Mouse (Mus musculus) Muller cell, postnatal 12 days (primary cell): ENCODE results near the gene Uvrag.
"Not testable (repeated sequence)": the region's sequence is repeated elsewhere in the genome, so short reads cannot be mapped to it uniquely, and the experiment has no call there.

Source experiments
- DNase-seq: peaks from one replicate; pipeline ENCODE4 v3.0.0-alpha.2; 2015; ENCODE audit errors: inconsistent ontology term

Uvrag gene

DNA sequence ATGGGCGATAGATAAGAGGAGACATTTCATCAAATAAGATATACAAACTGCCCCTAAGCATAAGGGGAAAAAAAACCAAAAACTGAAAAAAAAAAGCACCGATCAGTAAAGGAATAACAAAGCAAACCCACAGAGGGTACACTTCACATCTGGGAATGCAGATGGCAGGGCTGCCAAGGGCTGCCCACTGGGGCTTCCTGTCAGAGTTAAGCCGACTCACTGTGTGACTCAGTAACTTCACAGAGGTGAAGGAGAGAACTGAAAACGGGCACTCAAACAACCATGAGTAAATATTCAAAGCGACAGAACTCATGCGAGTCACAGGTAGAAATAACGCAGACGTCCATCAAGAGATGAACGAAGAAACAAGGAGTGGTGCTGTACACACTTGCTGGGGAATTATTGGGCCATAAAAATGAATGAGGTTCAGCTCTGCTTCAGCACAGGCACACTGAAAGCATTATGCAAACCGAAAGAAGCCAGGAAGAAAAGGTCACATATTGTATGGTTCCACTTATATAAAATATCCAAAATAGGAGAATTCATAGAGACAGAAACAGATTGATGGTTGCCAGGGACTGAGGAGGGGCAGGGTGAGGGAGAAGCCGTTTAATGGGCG, 164.0 kb downstream of the Uvrag start:
- no peak for DNase-seq

- peak; percentile 44 for DNase-seq
Measured at GRCm38 (mm10) chr7:98974590-98974989, 166.4 kb downstream of the Uvrag start.

DNA sequence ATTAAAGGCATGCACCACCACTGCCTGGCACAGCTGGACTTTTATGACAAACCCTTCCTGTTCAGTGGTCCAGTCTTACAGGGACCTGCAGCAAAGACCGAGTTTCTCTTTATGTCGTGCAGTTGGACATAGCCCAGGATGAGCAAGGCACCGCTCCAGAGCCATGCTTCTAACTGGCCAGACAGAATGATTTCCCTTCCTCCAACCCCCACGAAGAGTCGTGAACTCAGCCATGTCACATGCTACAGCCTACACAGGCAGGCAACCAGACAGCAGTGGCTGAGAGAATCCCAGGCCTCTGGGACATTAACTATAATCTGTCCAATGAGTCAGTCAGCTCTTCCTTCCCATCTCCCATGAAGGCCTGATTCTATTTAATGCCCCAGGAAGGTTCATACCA, 170.2 kb downstream of the Uvrag start:
- DNase-seq, result no peak

GRCm38 (mm10) chr7:98968741-98969395, 172.1 kb downstream of the Uvrag start:
- no peak for DNase-seq

DNA sequence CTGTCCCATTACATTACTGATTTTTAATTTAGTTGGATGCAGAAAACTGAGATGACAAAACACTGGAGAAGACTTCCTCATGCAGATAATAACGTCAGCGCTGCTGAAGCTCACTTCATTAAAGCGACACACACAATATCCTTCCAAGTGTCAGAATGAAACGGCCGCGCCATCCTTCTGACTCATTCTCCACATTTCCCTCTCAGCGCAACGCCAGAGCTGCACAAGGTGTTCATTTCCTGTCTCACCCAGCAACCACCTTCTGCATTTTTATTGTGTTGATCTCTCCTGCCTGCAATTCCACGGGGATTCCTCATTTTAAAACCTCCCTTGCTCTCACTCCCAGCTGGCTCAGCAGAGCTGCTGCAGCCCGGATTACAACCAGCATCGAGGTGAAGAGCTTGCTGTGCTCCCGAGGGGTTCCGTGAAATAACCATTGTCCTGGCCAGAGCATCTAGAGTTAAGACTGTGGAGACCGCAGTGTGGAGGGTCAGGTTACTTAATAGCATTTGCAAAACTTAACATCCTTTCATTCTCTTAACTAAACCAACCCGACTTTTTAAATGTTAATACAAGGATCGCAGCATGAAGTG, 172.8 kb downstream of the Uvrag start:
- DNase-seq, result peak; percentile 42

- DNase-seq, result no peak
Measured at GRCm38 (mm10) chr7:98967672-98968071, 173.3 kb downstream of the Uvrag start.

DNA sequence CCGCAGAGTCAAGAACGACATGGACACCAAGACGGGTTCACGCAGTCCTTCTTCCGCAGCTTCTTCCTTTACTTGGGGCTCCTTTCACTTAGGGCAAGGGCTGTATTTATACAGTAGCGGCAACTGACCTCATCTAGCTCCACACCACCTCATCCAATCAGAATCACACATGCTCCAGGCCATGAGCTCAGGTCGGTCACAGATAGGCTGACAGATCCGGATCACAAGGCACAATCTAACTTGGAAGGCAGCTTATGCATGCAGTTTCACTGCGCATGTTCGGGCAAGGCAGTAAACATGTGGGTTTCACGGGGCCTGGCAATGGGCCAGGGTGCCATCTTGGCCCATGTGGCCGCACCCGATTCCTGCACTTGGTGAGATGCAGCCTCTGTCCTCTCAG, 177.4 kb downstream of the Uvrag start:
- not testable (repeated sequence) for DNase-seq

DNA sequence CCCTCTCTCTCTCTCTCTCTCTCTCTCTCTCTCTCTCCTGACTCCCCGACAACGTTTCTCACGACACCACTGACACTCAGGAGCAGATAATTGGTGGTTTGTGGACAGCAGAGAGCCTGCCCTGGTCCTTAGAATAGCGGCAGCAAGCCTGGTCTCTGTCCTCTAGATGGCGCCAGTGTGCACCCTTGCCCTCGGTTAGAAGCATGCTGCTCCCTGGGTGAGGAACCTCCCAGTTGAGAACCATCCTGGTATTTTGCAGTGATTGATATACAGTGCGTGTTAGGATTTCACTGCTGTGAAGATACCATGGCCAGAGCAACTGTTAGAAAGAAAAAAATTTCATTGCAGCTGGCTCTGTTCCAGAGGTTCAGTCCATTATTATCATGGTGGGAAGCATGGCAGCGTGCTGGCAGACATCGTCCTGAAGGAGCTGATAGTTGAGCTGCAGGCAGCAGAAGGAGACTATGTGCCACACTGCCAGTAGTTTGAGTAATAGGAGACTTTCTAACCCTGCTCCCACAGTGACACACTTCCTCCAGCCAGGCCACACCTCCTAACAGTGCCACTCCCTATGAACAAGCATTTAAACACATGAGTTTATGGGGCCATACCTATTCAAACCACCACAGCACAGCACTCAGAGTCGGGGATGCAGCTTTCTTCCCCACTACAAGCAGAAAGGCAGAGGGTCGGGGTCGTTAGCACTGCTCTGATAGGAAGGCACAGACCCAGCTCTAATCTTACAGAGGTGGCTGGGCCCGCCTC, 178.2 kb downstream of the Uvrag start:
- peak; percentile 45 for DNase-seq

GRCm38 (mm10) chr7:98962074-98962473, 178.9 kb downstream of the Uvrag start:
- no peak for DNase-seq

GRCm38 (mm10) chr7:98960274-98960673, 180.7 kb downstream of the Uvrag start:
- no peak for DNase-seq

GRCm38 (mm10) chr7:98959246-98959645, 181.7 kb downstream of the Uvrag start:
- no peak for DNase-seq

DNA sequence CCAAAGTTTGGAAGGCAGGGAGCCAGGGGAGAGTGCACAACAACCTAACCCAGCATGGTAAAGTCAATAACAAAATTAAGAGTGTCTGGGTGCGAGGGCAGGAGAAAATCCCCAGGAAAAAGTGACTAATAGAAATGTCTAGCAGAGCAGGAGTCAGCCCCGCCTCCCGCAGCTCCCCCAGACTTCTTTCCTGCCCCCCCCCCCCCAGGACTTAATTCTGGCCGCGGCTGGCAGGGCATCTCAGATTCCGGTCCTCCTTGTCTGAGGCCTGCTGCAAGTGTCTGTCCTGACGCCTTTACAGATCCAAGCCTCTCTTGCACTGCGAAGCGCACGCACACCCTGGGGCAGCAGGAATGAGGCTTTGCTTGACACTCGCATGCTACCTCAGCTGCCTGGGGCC, 182.8 kb downstream of the Uvrag start:
- DNase-seq, result no peak

DNA sequence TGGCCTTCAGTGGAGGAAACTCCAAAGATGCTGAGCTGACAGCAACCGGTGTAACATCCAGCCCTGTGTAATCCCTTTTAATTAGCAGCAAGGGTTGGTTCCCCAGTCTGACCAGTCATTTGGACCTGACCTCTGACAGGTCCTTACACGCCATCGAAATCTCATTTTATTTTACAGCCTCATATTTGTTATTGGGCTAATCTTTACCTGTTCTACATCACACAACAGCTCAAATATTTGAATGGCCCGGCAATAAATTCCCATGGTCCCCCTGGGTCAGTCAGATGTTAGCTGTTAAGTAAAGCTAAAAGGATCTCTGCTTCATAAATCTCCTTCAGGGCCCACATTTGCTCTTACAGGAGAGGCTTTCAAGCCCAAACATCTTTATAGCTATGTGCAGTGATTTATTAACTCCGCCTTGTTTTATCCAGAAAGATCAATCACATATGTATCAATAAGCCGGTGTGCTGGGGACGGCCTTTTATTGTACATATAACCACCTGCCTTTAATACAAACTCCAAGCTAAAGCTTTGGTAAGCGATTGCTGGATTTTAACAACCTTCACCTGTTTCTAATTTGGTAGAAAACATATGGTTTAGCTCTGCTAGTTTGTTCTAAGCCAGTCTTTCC, 183.7 kb downstream of the Uvrag start:
- DNase-seq, result no peak

DNA sequence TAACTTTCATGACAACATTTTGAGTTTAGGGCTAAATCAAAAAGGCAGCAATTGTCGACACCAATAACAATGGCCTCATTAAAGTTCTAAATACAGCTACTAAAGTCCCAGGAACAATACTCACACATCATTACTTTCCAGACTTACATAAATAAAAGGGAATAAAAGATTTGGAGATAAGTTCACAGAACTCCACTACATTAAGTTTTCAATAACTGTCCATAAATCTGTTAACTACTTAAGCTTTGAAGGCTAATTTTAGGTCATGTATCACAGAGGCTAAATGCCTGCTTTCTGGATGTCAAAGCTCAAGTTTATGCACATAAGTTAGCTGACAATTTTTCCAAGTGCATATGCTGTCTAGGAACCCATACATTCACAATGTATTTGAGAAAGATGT, 184.3 kb downstream of the Uvrag start:
- no peak for DNase-seq

GRCm38 (mm10) chr7:98953649-98954048, 187.3 kb downstream of the Uvrag start:
- DNase-seq, result no peak

DNA sequence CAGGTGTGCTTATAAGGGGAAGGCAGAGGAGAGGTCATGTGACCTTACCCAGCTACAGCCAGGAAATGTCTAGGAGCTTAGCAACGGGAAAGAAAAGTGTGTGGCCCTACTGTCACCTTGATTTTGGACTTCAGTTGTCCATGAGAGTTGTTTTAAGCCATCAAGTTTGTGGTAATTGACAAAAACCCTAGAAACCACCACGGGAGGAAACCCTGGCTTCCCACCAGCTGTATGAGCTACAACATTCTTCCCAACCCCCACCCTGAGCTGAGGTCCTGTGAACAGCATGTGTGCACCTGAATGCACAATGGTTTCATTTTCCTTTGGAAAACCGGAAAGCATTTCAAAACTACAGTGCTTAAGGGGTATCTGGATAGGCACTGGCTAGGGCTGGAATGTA, 196.0 kb downstream of the Uvrag start:
- DNase-seq, result no peak

- no peak for DNase-seq
Measured at GRCm38 (mm10) chr7:98943687-98944086, 197.3 kb downstream of the Uvrag start.

GRCm38 (mm10) chr7:98942746-98943145, 198.2 kb downstream of the Uvrag start:
- DNase-seq, result no peak

GRCm38 (mm10) chr7:98939194-98939593, 201.7 kb downstream of the Uvrag start:
- DNase-seq, result no peak

DNA sequence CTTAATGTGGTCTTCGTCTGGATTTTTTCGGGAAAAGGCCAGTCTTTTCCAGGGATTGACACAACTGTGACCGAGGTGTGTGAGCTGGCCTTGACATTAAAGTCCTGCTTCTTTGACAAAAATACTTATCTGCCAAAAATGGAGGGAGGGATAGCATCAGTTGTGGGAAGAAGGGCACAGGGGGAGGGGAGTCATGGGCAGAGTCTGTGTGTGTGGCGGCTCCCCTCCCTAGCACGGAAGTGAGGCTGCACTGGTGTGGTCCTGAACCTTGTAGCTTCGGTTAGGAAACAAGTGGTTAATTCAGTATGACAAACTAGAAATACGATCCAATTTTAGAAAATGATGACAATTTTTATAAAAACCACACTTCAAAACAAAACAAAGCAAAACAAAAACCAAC, 202.3 kb downstream of the Uvrag start:
- DNase-seq, result no peak

DNA sequence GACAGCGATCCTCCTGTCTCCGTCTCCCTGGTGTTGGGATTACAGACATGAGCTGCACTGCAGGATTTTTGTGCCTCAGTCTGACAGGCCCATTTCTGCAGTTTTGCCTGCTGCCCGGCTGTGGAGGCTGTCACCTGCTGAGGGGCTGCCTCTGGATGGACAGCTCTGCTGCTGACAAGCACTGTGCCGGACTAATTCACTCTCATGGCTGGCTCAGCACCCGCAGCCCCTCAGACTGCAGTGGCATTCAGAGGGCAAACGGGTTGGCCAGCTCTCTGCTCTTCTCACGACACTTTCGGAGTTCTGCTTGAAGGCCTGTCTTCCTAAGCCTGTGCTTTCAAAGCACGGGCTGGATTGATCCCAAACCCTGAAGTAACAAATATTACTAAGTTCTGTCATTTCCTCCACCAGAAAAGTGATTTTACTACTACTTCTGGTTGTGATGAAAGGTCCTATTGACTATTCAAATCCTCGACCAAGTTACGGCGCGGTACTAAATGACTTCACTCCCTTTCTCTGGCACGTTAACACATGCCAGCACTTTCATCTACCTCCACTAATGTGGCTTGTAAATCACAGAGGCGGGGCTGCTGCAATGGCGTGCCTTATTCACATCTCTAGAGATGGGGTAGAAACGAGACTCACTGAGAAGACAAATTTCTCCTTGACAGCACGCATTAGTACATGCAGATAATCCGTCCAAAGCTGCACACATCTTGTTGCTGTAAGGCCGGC, 203.7 kb downstream of the Uvrag start:
- no peak for DNase-seq
